Mouse (Mus musculus) common myeloid progenitor, adult 5-6 weeks (primary cell): ENCODE data around the gene Ssr1. TPM values are rescaled to one million over a fixed set of nuclear protein-coding genes. Genes with fewer than 3 reads are reported as not detected.

Experiments
- ATAC-seq: replicated peaks from 2 replicates; pipeline ENCODE4 v1.8.0; 2016; ENCODE audit warnings: low read depth, mild to moderate bottlenecking, moderate TSS enrichment, inconsistent platforms; ENCODE audit not compliant: poor library complexity, severe bottlenecking
- total RNA-seq: library from RNA; stranded (forward); fragments of 200-1000, 187-1606 nt; gene quantifications from 2 replicates; pipeline ENCODE4 v1.2.3, GENCODE M21; 2017

Ssr1 gene
- total RNA-seq, 1 experiment from 2014 or later: 138 TPM

DNA sequence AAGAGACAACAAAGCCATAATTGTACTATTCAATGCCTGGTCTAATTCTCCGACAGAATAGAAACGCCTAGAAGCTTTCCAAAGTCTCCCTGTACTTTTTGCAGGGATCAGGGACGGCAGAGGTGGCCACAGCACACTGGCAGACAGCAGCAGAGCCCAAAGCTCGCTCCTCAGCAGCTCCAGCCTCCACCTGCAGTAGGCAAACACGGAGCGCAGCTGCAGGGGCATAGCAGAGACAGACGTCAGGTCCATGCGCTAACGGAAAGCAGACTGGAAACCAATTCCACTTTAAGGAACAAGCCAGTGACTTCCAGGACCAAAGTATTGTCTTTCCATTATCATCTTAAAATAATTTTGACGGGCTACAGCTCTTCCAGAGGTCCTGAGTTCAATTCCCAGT is 7.9 kb downstream of the Ssr1 start:
- no peak for ATAC-seq

DNA sequence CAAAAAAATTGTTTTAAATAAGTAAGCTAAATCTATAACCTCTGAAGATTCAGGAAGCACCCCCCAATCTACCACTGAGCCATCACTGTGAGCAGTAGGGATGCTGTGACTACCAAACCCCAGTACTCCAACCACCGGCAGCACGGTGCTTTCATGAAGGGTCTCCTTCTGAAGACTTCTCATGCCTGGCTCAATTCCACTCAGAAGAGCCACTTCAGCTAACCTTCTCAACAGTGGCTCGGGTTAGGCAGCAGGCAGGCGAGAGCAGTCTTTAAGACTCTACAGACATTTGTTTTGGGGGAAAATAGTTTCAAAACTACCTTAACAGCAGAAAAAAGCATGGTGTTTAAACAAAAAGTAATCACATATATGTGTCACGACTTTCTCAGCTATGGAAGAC is 13.0 kb downstream of the Ssr1 start:
- no peak for ATAC-seq

DNA sequence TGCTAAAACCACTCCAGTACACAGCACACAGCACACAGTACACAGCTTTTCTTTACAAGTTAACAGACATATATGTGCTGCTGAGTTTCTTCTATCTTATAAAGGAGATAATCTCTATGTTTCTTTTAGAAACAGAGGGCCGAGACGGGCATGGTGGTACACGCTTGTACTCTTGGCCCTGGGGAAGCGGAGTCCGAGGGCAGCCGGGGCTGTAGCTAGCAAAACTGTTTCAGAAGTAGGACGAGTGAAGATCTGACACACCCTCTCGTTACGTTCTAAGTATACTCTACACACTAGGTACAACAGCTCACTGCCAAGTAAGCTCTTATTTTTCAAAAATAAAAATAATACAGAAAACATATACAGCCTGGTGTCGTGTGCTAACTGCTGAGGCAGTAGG is 13.7 kb downstream of the Ssr1 start:
- no peak for ATAC-seq

DNA sequence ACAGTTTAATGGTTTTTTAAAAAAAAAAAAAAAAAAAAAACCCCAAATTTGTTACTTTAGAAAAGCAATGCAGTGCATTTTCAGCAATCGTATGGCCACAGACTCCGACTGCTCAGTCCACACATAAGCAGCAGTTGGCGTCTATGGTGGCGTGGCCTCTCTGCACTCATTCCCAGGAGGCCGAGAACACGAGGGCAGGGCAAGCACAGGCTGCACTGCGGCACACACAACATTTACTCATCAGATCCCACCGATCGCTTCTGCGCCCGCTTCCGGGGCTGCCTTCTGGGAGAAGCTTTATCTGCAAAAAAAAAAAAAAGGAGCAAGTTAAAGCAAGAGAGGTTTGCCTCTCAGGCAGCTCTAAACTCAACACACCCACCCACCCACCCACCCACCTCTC is 14.5 kb downstream of the Ssr1 start:
- ATAC-seq: no peak

DNA sequence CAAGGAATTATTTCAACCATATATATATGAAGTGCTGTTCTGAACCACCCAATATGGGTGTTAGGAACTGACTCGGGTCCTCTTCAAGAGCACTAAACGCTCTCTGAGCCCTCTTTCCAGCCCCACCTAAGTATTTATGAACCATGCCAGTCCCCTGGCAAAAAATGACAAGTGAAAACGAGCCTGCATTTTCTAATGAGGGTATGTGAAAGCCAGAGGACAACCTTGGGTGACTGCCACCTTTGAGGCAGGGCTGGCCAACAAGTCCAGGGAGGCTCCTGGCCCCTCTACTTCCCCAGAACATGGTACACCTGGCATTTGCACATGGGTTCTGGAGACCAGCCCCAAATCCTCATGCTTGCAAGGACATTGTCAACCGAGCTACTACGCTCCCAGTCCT is 19.3 kb downstream of the Ssr1 start:
- no peak for ATAC-seq

DNA sequence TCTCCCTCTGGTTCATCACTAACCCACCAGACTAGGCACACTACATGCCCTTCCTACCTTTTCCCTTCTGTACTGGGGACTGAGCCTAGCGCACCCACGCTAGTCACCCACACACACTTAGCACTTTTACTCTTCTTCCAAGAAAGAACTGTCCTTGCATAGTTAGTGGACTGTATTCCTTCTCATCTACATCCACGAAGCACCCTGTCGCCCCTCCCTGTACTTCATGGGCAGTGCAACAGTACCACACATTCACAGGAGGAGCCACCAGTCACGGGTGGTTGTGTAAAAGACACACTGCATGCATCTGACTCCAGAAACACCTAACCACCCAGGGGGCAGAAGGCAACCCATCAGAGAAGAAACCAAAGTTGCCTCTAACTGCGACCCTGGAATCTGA is 20.0 kb downstream of the Ssr1 start:
- no peak for ATAC-seq

DNA sequence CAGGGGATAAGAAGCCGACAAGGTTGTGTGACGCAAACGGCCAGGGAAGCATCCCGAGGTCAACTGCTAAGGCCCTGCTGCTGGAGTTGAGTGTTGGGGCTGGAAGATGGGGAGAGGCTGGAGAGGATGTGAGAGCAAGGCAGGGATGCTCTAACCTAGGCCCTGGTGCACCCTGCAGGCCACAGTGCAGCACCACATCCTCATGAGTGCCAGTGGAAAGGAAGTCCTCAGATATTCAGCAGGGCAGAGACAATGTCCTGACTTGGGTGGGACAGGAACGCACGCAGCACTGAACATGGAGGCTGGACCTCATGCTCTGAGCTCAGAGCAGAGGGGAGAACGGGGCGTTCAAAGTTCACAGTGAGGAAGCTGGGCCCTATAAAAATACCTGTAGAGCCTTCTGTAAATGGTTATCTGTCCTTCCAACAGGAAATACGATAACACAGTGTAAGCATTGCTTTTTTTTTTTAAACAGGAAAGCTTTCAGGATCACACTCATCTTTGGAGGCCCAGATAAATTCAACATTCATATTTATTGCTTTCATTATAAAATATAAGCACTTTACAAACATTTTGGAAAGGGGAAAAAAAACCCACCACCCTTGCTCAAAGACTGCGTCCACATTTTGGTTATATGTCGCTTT is 23.0 kb downstream of the Ssr1 start:
- peak; percentile 42; the same call in 1 of the 2 replicates for ATAC-seq

DNA sequence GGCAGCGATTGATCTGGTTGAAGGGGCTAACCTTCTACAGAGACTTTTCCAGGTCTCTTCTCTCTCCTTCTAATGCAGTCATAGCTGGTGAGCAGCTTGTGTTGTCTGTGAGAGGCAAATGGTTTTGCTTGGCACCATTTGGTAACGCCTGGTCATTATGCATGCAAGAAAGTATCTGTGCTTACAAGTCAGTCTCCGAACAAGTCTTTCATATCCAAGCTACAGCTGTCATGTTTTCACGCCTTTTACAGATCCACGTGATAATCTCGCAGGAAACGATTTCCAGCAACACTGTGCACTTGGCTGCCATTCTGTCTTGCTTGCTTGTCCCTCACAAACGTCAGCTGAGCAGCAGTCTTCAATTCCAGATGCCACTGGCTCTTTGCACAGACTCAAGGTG is 24.0 kb downstream of the Ssr1 start:
- ATAC-seq: no peak

DNA sequence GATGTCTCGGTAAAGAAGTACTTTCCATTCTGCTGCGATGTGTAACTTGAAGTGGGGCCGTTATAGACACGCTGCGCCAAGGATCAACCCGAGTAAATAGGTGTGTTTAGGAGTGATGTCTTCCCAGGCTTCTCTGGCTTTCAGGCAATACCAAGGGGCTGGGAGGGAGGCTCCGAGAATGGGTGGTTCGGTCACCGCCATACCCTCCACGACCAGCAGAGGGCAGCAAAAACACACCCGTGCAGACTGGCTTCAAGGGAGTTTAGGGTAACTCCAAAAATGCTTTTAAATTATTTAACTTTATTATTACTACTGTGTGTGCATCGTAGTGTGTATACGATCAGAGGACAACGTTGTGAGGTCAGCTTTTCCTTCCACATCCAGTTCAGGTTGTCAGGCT is 24.7 kb downstream of the Ssr1 start:
- peak; percentile 71 for ATAC-seq

DNA sequence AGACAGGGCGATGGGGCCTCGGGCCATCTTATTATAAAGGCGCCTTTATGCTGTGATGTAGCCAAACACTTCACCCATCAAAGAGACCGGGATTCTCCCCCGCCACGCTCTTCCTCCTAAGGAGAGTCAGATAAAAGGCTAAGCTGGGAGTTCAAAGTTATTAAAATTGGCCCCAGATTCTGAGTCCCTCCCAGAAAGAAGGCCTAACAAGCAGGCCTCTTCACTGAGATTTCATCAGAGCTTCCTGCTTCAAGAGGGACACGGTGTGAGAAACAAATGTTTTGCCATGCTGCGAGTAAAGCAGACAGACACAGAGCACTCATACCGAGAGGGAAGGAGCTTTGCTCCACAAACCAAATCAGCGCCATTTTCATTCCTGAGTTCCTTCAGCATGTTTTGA is 26.5 kb downstream of the Ssr1 start:
- ATAC-seq: no peak

DNA sequence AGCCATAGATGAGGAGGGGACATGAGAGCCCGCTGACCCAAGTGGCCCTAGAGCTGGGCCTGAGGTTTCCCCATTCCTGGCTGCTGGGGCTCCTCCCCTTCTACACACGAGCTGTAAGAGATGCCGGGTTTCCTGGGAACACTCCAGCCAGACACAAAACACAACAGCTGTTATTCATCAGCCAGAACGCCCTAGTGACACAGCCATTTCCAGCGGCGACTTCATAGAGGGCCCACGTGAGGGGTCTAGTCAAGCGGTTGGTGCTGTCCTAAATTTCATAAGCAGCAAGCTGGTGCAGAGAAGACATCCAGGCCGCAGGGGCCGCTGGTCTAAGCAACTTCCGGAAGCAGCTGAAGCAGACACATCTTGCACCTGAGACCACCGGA is 27.0 kb downstream of the Ssr1 start:
- no peak for ATAC-seq

DNA sequence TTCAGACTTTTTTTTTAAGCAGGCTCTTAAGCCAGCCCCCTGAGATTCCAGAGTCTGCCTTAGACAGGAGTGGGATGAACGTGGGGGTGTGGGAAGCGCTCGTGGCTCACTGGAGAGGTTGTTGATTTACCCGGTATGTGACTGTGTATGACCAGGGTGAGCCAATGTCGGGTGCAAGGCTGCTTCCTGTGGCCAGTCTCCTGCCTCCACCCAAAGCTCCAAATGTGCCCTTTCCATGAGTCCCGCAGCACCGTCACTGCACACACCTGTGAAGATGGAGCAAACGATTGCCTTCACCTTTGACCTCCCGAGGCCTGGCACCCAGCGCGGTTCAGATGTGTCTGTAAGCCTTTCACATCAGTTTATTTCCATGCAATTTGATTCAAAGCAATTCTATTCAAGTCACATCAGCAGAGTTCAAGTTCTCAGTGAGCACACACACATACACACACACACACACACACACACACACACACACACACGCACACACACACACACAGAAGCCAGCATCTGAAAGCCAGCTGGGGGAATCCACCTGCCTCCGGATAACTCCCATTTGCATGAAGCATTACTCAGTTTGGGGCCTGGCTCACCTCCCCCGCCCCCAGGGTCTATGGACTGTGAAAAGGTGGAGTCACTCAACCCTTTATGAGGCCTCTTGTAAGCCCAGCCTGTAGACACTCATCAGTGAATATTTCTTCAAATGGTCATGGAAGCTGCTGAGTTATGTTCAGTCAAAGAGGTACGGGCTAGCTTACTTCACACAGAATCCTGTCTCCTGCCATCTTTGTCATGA is 27.6 kb downstream of the Ssr1 start:
- ATAC-seq: no peak

DNA sequence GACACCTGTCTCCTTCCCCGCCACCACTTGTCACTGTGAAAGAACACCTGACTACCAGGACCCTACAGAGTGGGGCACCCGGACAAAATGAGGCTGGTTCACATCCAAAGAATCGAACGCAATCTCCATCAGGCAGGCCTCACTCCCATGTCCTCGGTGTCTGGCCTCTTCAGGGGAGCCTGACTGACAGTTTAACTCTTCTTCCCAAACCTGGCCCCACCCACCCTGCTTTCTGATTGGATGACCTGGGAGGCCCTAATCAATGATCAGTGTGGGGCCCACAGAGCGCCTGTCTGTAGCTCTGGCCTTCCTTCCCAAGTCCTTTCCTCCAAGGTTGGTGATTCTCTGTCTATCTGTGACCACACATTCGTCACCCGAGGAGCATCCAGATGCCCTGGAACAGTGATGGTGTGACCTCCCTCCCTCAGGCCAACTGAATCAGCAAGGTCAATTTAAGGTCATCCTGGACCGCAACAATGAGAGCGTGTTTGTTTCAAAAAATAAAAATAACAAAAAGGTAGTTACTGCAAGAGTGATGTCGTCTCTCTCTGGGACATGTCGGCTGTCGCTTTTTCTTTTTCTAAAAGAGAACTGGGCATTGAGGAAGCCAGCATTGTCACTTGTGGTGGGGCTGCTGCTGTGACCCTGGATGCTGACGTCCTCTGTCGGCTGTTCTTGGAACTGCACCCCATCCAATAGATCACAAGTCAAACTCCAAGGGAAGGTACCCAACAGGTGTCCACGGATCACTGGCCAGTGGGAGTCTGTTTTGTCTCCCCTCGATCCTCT is 28.7 kb downstream of the Ssr1 start:
- no peak for ATAC-seq

DNA sequence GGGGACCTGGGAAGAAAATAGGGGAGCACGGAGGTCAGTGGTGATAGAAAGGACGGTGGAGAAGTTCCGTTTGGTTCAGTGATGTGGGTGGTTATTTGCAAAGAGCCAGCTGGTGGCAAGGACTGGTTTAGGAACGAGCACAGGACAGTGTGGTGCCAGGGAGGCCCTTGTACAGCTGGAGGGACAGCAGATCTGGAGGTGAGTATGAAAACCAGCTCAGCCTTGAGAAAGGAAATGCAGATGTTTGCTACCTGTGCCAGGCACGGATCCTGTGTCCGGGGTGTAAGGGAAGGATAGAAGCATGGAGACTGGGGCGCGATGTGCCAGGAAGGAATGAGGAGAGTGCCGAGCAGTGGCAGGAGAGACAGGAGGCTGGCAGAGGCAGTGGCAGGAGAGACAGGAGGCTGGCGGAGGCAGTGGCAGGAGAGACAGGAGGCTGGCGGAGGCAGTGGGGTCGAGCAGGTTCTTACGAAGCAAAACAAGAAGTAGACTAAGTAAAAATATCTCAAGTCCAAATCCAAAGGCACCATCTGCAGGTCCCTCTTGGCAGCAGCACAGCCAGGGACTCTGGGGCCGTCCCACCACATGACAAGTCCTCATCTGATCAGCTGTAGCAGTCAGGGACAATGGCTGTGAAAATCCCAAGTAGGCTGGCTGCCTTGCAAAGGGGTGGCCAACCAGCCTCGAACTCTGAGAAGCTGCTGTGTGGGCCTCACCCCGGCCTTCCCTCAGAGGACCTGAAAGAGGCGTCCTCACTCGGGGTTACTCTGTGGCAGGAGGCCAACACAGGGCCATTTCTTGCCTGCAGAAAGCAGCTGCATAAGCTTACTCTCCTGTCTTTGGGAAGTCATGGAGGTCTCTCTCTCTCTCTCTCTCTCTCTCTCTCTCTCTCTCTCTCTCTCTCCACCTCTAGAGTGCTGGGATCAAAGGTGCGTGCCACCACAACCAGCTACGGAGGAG is 29.6 kb downstream of the Ssr1 start:
- no peak for ATAC-seq

DNA sequence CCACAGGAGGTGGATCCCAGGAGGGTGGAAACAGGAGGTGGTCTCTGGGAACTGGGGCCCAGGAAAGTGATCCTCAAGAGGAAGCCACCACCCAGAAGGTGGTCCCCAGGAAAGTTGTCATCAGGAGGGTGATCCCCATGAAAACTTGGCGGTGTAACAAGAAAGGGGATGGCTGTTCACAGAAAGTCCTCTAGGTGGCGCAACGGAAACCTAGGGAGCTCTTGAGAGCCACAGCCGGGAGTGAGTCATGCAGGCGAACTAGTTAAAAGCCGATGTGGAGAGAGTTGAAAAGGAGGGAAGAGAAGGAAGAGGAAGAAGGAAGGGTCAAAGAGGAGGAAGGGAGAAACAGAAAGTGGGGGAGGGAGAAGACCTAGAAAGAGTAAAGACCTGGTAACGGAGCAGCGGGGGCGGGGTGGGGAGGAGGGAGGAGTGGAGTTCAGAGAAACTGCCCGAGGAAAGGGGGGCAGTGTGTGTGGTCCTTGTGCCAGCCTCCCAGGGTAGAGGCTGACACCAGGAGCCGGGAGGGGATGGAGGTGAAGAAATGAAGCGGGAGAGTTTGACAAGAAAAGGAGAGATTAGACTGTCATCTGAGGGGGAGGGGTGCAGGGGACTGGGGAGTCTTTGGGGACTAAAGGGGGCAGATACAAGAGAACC is 30.5 kb downstream of the Ssr1 start:
- ATAC-seq: peak; percentile 60

DNA sequence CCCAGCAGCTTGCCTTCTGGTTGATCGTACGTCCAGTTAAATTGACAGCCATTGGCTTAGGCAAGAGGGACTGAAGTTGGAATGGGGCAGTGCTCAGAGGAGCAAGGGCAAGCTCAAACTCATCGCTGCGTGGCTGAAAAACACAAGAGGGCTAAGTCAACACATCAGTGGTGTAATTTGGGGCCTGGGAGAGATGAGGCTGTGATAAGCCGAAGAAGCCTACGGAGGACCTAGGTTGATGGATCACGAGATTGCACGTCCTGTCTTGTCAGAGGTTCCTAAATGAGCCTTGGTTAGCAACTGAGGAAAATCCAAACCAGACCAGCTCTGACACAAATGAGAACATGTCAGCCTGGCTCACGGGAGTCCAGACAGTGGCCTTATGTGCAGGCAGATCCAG is 31.5 kb downstream of the Ssr1 start:
- no peak for ATAC-seq

DNA sequence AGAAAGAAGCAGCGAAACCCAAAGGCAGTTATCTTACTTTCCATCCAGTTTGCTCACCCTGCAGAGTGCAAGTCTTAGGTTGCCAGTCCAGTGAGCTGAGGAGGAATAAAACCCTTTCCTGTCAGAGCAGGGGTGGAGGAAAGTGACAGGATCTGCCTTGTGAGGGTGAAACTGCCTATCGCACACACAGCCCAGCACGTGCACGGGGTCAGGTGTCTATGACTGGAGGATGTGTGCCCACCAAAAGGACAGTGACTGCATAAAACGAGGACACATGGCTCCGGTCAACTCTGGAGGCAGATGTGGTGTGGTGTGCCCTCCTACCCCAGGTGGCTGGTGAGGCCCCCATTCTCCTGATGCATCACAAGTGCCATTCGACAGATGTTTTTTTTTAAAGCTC is 34.1 kb downstream of the Ssr1 start:
- ATAC-seq: no peak

DNA sequence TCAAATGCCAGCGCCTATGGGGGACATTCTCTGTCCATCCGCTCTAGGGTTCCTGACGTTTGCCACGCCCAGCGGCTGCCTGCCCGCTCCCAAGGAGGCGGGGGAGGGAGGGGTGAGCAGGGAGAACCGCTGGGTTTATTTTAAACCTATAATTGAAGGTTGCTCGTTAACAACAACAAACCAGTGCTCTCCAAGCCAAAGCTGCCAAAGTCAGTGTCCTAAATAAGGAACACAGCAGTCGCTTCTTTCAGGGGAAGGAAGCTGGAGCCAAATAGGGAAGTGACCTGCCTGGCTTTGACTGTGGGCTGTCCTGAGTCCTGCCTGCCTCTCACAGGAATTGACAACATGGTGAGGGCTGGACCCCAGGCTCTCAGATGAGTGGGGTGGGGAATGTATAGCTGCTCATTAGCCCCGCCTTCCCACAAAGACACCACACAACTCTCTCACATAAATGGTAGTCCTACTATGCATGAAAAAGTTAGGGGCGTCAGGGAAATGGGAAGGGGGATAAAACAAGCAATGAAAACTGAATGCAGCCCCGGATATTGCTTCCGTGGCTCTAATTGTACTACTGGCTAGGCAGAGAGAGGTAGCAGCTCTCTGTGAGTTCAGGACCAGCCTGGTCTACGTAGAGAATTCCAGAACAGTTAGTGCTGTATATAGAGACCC is 34.6 kb downstream of the Ssr1 start:
- ATAC-seq: peak; percentile 43
